Mouse (Mus musculus) myocyte (in vitro differentiated cells): Measurements from ENCODE around the gene Tmem120b. TPM values are rescaled to one million over a fixed set of nuclear protein-coding genes. Genes with fewer than 3 reads are reported as not detected.

Source experiments
- H3K27me3 ChIP-seq: one replicate; pipeline ENCODE4 v1.6.1; 2011; ENCODE audit not compliant: control insufficient read depth, insufficient read depth, insufficient read length
- H3K36me3 ChIP-seq: one replicate; pipeline ENCODE4 v1.6.1; 2011; ENCODE audit not compliant: control insufficient read depth, insufficient read depth
- H3K4me2 ChIP-seq: one replicate; pipeline ENCODE4 v1.6.1; 2011; ENCODE audit warnings: low read depth, control low read depth
- H3K4me3 ChIP-seq: one replicate; pipeline ENCODE4 v1.5.1; 2011; ENCODE audit warnings: mild to moderate bottlenecking, control low read depth, moderate library complexity
- H3K79me2 ChIP-seq: one replicate; pipeline ENCODE4 v1.6.1; 2011; ENCODE audit not compliant: control insufficient read depth, insufficient read depth
- H3ac ChIP-seq: one replicate; pipeline ENCODE4 v1.6.1; 2011; ENCODE audit not compliant: control insufficient read depth, insufficient read length
- CEBPB ChIP-seq: IDR thresholded peaks from 2 replicates; pipeline ENCODE4 v1.6.1; 2011; ENCODE audit warnings: mild to moderate bottlenecking, moderate library complexity; ENCODE audit not compliant: poor library complexity, insufficient read depth, severe bottlenecking
- E2F4 ChIP-seq: IDR thresholded peaks from one replicate; pipeline ENCODE4 v1.6.1; 2011; ENCODE audit warnings: mild to moderate bottlenecking, control low read depth, moderate library complexity; ENCODE audit not compliant: insufficient read depth
- MAX ChIP-seq: IDR thresholded peaks from one replicate; pipeline ENCODE4 v1.6.1; 2011; ENCODE audit warnings: low read depth, mild to moderate bottlenecking, control low read depth
- MYOD1 ChIP-seq, 3 experiments: IDR thresholded peaks; one replicate each; pipeline ENCODE4 v1.6.1; 2011; ENCODE audit warnings: control low read depth in 2 of 3, low read depth in 2 of 3, mild to moderate bottlenecking in 2 of 3, moderate library complexity in 1 of 3; ENCODE audit not compliant: insufficient read length in 2 of 3, control insufficient read depth in 1 of 3
- MYOG ChIP-seq, 3 experiments: IDR thresholded peaks; one replicate each; pipeline ENCODE4 v1.6.1; 2011; ENCODE audit warnings: control low read depth in 2 of 3, low read depth in 2 of 3, mild to moderate bottlenecking in 2 of 3; ENCODE audit not compliant: insufficient read length in 2 of 3, control insufficient read depth in 1 of 3, insufficient read depth in 1 of 3
- POLR2A ChIP-seq: IDR thresholded peaks from one replicate; pipeline ENCODE4 v1.6.1; 2011; ENCODE audit warnings: low read depth, mild to moderate bottlenecking, control low read depth, moderate library complexity; ENCODE audit not compliant: insufficient read length
- POLR2AphosphoS2 ChIP-seq: IDR thresholded peaks from one replicate; pipeline ENCODE4 v1.6.1; 2011; ENCODE audit warnings: low read depth, control low read depth; ENCODE audit not compliant: insufficient read length
- REST ChIP-seq: IDR thresholded peaks from one replicate; pipeline ENCODE4 v1.6.1; 2011; ENCODE audit warnings: mild to moderate bottlenecking, control low read depth, moderate library complexity; ENCODE audit not compliant: insufficient read depth, insufficient read length
- SRF ChIP-seq: IDR thresholded peaks from one replicate; pipeline ENCODE4 v1.6.1; 2011; ENCODE audit warnings: low read depth; ENCODE audit not compliant: control insufficient read depth, insufficient read length
- TCF12 ChIP-seq: IDR thresholded peaks from one replicate; pipeline ENCODE4 v1.6.1; 2011; ENCODE audit warnings: mild to moderate bottlenecking, control low read depth; ENCODE audit not compliant: poor library complexity, insufficient read depth, severe bottlenecking
- TCF3 ChIP-seq: IDR thresholded peaks from one replicate; pipeline ENCODE4 v1.6.1; 2011; ENCODE audit warnings: low read depth, control low read depth; ENCODE audit not compliant: insufficient read length
- USF1 ChIP-seq: IDR thresholded peaks from one replicate; pipeline ENCODE4 v1.6.1; 2011; ENCODE audit warnings: low read depth, mild to moderate bottlenecking, control low read depth, moderate library complexity
- polyA plus RNA-seq: library from polyadenylated mRNA; unstranded; fragments of >200 nt; fragmentation: generic; extraction: Trizol; gene quantifications from one replicate; pipeline ENCODE4 v1.2.1, GENCODE M21; 2012; ENCODE audit warnings: missing spikeins

Gene Tmem120b
- polyA plus RNA-seq, 1 experiment, result 41.3 TPM

GRCm38 (mm10) chr5:123139722-123140627 is 71.8 kb downstream of the Tmem120b start:
- Histone ChIP-seq H3K4me3 (peak overlapping the region; percentile 75), H3K27me3 (no peaks in the 10 kb centered on the region), H3K4me2 (peak overlapping the region; percentile 88), H3ac (peak overlapping the region; percentile 99), H3K79me2 (peaks cover 31% of the 10 kb centered on the region), H3K36me3 (no peaks in the 10 kb centered on the region)
- no peak for TF ChIP-seq SRF
- TF ChIP-seq REST, result no peak
- no peak for TF ChIP-seq E2F4
- no peak for TF ChIP-seq CEBPB
- no peak for TF ChIP-seq USF1
- no peak for TF ChIP-seq MAX
- peak; percentile 60 for TF ChIP-seq POLR2A
- peak; percentile 43 for TF ChIP-seq POLR2AphosphoS2

DNA sequence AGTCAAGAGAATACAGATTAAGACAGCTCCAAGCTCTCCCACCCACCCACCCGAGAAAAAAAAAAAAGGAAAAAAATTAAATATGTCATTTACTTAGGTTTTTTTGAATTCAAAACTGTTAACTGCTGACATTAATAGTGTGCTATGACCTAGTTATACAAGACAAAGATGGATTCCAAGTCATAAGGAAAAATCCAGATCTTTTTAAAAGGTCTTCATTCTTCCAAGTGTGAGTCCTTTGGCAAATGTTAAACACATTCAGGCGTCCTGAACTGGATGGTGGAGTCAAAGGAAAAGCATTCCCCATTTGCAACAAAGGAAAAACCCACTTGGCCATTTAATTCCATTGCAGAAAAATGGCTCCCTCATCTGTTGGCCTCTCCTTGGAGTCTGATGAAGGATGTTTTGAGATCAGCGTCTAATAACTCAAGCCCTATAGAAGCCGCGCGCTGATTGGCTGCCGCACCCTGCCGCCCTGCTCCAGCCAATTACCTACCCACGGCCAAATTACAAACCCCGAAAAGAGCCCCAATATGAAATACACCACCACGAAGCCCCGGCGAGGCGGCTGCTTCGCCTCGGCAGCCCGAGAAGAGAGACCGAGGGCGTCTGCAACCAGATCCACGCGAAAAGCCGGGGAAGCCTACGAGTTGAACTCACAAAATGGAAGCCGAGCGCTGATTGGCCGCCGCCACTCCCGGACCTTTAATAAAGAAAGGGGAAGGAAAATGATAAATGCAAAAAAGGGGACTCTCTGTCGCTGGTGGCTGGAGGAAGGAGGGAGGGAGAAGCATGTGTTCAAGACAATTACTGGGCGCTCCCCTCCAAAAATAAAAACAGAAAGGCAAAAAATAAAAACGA is 72.7 kb downstream of the Tmem120b start:
- H3ac ChIP-seq, result peak overlapping the region; percentile 98
- H3K27me3 ChIP-seq, result no peaks in the 10 kb centered on the region
- H3K4me3 ChIP-seq, result peak overlapping the region; percentile 75

GRCm38 (mm10) chr5:123141555-123142160 is 73.4 kb downstream of the Tmem120b start:
- no peaks in the 10 kb centered on the region for H3K27me3 ChIP-seq
- H3ac ChIP-seq, result peak overlapping the region; percentile 98
- H3K79me2 ChIP-seq, result peaks cover 35% of the 10 kb centered on the region
- peak overlapping the region; percentile 97 for H3K4me2 ChIP-seq
- H3K36me3 ChIP-seq, result peaks cover 3% of the 10 kb centered on the region
- H3K4me3 ChIP-seq, result peak overlapping the region; percentile 75
- no peak for TF ChIP-seq REST
- peak; percentile 69 for TF ChIP-seq POLR2A
- TF ChIP-seq POLR2AphosphoS2, result peak; percentile 85
- no peak for TF ChIP-seq MAX

More for the DNA sequence above, 72.7 kb downstream of the Tmem120b start:
- H3K36me3 ChIP-seq, result peaks cover 3% of the 10 kb centered on the region
- H3K4me2 ChIP-seq, result peak overlapping the region; percentile 97
- TF ChIP-seq TCF3, result no peak
- TF ChIP-seq POLR2AphosphoS2, result peak; percentile 63
- TF ChIP-seq POLR2A, result peak; percentile 64
- peaks cover 35% of the 10 kb centered on the region for H3K79me2 ChIP-seq

GRCm38 (mm10) chr5:123142161-123143157 is 74.2 kb downstream of the Tmem120b start, which contains the start of gene Setd1b:
Gene Setd1b, plus strand, starts transcription at chr5:123142193.
- peaks cover 3% of the 10 kb centered on the region for H3K36me3 ChIP-seq
- TF ChIP-seq MYOD1 (IDR thresholded peaks at IDR 0.05; ENCODE audit: control insufficient read depth in 1 of 3, insufficient read length in 2 of 3, low read depth in 2 of 3), result no peak
- no peak for TF ChIP-seq REST
- TF ChIP-seq CEBPB, result no peak
- TF ChIP-seq TCF3, result no peak
- TF ChIP-seq MAX, result no peak
- TF ChIP-seq MYOG (IDR thresholded peaks at IDR 0.05; ENCODE audit: control insufficient read depth in 1 of 3, insufficient read depth in 1 of 3, insufficient read length in 2 of 3, low read depth in 2 of 3), result no peak
- peak; percentile 68 for TF ChIP-seq POLR2A
- no peak for TF ChIP-seq SRF
- no peak for TF ChIP-seq E2F4
- peak; percentile 72 for TF ChIP-seq POLR2AphosphoS2
- TF ChIP-seq USF1, result no peak
- TF ChIP-seq TCF12, result no peak
- no peaks in the 10 kb centered on the region for H3K27me3 ChIP-seq
- H3K4me3 ChIP-seq, result peak within 1 kb of the TSS; percentile 75
- peak within 1 kb of the TSS; percentile 98 for H3ac ChIP-seq
- H3K4me2 ChIP-seq, result peak within 1 kb of the TSS; percentile 97
- peaks cover 35% of the 10 kb centered on the region for H3K79me2 ChIP-seq
